Mouse (Mus musculus) embryo, embryonic 10.5 days (tissue): Measurements from ENCODE around the gene Slc35b4.
A peak's percentile ranks its signal among the peaks of the same experiment; 100 is the strongest.

Experiments
- DNase-seq: peaks from one replicate; pipeline ENCODE4 v3.0.0-alpha.2; 2015; ENCODE audit warnings: low spot score

Gene Slc35b4

GRCm38 (mm10) chr6:34124401-34124800 lies 52.5 kb downstream of the Slc35b4 start:
- no peak for DNase-seq

GRCm38 (mm10) chr6:34116838-34117478 lies 60.0 kb downstream of the Slc35b4 start:
- no peak for DNase-seq

GRCm38 (mm10) chr6:34111406-34111805 lies 65.5 kb downstream of the Slc35b4 start:
- DNase-seq, result no peak

- peak; percentile 21 for DNase-seq
Measured at GRCm38 (mm10) chr6:34110571-34110970, 66.3 kb downstream of the Slc35b4 start.
